Mouse (Mus musculus): ENCODE measurements around the gene Olfr201. TPM values are rescaled to one million over a fixed set of nuclear protein-coding genes. Genes with fewer than 3 reads are reported as not detected.
"Not testable (repeated sequence)": the region's sequence is repeated elsewhere in the genome, so short reads cannot be mapped to it uniquely, and the experiment has no call there.

Olfr201 gene
- polyA plus RNA-seq, 1 experiment from 2014 or later = not detected

DNA sequence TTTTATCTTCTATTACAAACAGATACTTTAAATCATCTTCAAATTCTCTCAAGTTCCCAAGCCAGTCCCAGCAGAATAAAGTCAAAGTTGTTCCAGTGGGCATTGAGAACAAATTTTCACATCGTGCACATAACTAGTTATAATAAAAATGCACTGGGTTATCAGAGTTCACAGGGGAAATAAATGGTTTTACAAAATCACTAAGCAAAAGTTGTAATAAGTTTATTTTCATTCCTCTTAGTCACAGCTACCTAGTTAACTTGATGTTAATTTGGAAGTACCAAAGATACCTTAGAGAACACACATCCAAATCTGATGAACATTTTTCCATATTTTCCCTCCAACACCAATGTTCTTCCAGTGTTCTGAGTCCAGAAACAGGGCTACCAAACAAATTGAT lies 52.8 kb downstream of the Olfr201 start, which contains the start of gene Olfr199:
Olfr199 (minus strand) TSS at position 101 of the 400 bp plus-strand sequence.
- not testable (repeated sequence) for H3K9me3 ChIP-seq (ENCODE audit: control insufficient read depth, low read length); DNase-seq (ENCODE audit: low spot score); ATAC-seq (ENCODE audit: low FRiP score); H3K4me2 ChIP-seq (replicated peaks; ENCODE audit: low read depth, low read length); H3K4me3 ChIP-seq (ENCODE audit: low read depth, low read length); H3K4me1 ChIP-seq (replicated peaks; ENCODE audit: control insufficient read depth, insufficient read depth, low read length); H3K9ac ChIP-seq (ENCODE audit: low read depth, low read length); H3K27ac ChIP-seq (ENCODE audit: low read depth, low read length); H3K36me3 ChIP-seq (ENCODE audit: control insufficient read depth, insufficient read depth, low read length); H3K27me3 ChIP-seq (ENCODE audit: control insufficient read depth, insufficient read depth, low read length)
- 78% methylated on average over 1 of the region's 1 CpGs for WGBS

GRCm38 (mm10) chr16:59217861-59218260 lies 54.6 kb downstream of the Olfr201 start:
- H3K27me3 ChIP-seq (ENCODE audit: control insufficient read depth, insufficient read depth, low read length); H3K4me1 ChIP-seq (replicated peaks; ENCODE audit: control insufficient read depth, insufficient read depth, low read length); H3K36me3 ChIP-seq (ENCODE audit: control insufficient read depth, insufficient read depth, low read length); DNase-seq (ENCODE audit: low spot score); H3K9ac ChIP-seq (ENCODE audit: low read depth, low read length); H3K9me3 ChIP-seq (ENCODE audit: control insufficient read depth, low read length); H3K4me3 ChIP-seq (ENCODE audit: low read depth, low read length); ATAC-seq (ENCODE audit: low FRiP score); H3K27ac ChIP-seq (ENCODE audit: low read depth, low read length); H3K4me2 ChIP-seq (replicated peaks; ENCODE audit: low read depth, low read length): not testable (repeated sequence)
- 85% methylated on average over 3 of the region's 3 CpGs for WGBS

Other genes starting within 250 kb of the Olfr201 start
- gene Olfr186, start 242.3 kb downstream of the Olfr201 start, polyA plus RNA-seq (2014; fragmentation: Nextera tagmentation; extraction: Ambion mirVana) = not detected in 2 replicates
- not detected in 2 replicates for gene Olfr187, start 232.9 kb downstream of the Olfr201 start, polyA plus RNA-seq (2014; fragmentation: Nextera tagmentation; extraction: Ambion mirVana)
- gene Olfr190, start 194.6 kb downstream of the Olfr201 start, polyA plus RNA-seq (2014; fragmentation: Nextera tagmentation; extraction: Ambion mirVana) = not detected in 2 replicates
- not detected in 2 replicates for gene Olfr191, start 182.8 kb downstream of the Olfr201 start, polyA plus RNA-seq (2014; fragmentation: Nextera tagmentation; extraction: Ambion mirVana)
- gene Olfr193, start 160.8 kb downstream of the Olfr201 start, polyA plus RNA-seq (2014; fragmentation: Nextera tagmentation; extraction: Ambion mirVana) = not detected in 2 replicates
- not detected in 2 replicates for gene Olfr194, start 151.6 kb downstream of the Olfr201 start, polyA plus RNA-seq (2014; fragmentation: Nextera tagmentation; extraction: Ambion mirVana)
- not detected in 2 replicates for gene Olfr195, start 125.6 kb downstream of the Olfr201 start, polyA plus RNA-seq (2014; fragmentation: Nextera tagmentation; extraction: Ambion mirVana)
- not detected in 2 replicates for gene Olfr196, start 102.2 kb downstream of the Olfr201 start, polyA plus RNA-seq (2014; fragmentation: Nextera tagmentation; extraction: Ambion mirVana)
- not detected in 2 replicates for gene Olfr198, start 69.1 kb downstream of the Olfr201 start, polyA plus RNA-seq (2014; fragmentation: Nextera tagmentation; extraction: Ambion mirVana)
- gene Olfr199, start 52.9 kb downstream of the Olfr201 start, polyA plus RNA-seq (2014; fragmentation: Nextera tagmentation; extraction: Ambion mirVana) = 0.12 TPM in 1 of 2 replicates, not detected in the other
- gene Olfr202, start 14.2 kb upstream of the Olfr201 start, polyA plus RNA-seq (2014; fragmentation: Nextera tagmentation; extraction: Ambion mirVana) = not detected in 2 replicates
- not detected in 2 replicates for gene Olfr203, start 26.2 kb upstream of the Olfr201 start, polyA plus RNA-seq (2014; fragmentation: Nextera tagmentation; extraction: Ambion mirVana)
- not detected in 2 replicates for gene Olfr204, start 45.6 kb upstream of the Olfr201 start, polyA plus RNA-seq (2014; fragmentation: Nextera tagmentation; extraction: Ambion mirVana)
- not detected in 2 replicates for gene Olfr205, start 58.5 kb upstream of the Olfr201 start, polyA plus RNA-seq (2014; fragmentation: Nextera tagmentation; extraction: Ambion mirVana)
- gene Olfr206, start 76.6 kb upstream of the Olfr201 start, polyA plus RNA-seq (2014; fragmentation: Nextera tagmentation; extraction: Ambion mirVana) = not detected in 2 replicates
- not detected in 2 replicates for gene Olfr209, start 91.4 kb upstream of the Olfr201 start, polyA plus RNA-seq (2014; fragmentation: Nextera tagmentation; extraction: Ambion mirVana)
- 0.12 TPM in 1 of 2 replicates, not detected in the other for gene Gabrr3, start 134.7 kb upstream of the Olfr201 start, polyA plus RNA-seq (2014; fragmentation: Nextera tagmentation; extraction: Ambion mirVana)
- 24.0 and 26.6 TPM in 2 replicates for gene Riox2, start 199.1 kb upstream of the Olfr201 start, polyA plus RNA-seq (2014; fragmentation: Nextera tagmentation; extraction: Ambion mirVana)